Mouse (Mus musculus) embryo, embryonic 11 days (tissue): Measurements from ENCODE around the gene Mindy1.
A peak's percentile ranks its signal among the peaks of the same experiment; 100 is the strongest.

Source experiments
- DNase-seq: peaks from one replicate; pipeline ENCODE4 v3.0.0-alpha.2; 2015

Mindy1 gene

DNA sequence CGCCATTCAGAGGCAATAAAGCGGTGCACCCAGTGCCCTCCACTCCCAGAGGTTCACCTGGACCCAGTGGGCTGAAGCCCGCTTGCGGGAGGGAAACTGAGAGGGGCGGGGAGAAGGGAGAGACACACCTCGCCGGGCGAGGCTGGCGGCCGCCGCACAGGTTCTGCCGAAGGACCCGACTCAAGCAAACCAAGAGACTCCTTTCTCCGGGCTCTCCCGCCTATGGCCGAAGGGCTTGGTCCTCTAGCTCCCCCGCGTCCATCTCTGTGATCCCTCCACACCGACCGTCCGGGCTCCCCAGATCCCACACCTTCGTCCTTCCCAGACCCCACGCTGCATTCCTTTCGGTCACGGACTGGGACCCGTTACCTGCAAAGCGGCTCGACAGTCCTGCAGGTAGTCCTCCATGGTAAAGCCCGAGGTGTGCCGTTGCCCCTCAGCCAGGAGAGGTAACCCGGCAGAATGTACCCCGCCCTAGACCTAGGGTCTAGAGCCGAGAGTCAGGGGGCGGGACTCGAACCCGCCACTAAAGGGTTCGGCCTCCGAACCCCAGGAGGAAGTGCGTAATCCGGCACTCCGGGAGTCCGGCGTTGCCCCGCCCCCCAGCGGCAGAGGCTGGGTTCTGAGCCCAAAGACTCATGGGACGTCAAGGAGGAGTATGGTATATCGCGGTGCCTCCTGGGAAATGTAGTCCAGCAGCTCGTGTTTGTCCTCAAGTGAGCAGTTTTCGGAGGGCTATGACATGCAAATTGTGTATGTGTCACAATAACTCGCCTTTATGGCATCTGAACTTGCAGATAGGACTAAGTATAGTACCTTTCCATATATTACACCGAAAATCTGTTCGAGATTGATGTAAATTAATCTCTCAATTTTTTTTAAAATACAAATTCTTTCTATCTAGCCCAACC, at the start of gene Mindy1, which contains the start of gene Prune1:
Gene Mindy1 (plus strand): TSS at position 130 of the 911 bp plus-strand sequence.
Gene Prune1 (minus strand): TSS at position 861 of the 911 bp plus-strand sequence.
- peak; percentile 99 for DNase-seq

DNA sequence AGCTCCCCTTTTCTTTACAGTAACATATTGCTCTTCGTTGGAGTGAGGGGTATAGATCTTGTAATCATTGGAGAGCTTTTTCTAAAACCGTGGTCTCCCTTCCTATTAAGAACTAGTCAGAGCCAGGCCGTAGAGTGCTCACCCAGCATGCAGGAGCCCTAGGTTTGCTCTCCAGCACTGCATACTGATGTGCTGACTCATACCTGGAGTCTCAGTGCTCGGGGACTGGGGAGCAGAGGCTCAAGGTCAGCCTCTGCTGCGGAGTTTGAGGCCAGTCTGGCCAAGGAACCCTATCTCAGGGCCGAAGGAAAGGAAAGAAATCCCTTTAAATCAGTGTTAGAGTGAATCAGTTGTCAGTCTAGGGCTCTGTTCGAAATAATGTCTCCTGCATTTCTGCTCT, 48.4 kb upstream of the Mindy1 start:
- DNase-seq = no peak

DNA sequence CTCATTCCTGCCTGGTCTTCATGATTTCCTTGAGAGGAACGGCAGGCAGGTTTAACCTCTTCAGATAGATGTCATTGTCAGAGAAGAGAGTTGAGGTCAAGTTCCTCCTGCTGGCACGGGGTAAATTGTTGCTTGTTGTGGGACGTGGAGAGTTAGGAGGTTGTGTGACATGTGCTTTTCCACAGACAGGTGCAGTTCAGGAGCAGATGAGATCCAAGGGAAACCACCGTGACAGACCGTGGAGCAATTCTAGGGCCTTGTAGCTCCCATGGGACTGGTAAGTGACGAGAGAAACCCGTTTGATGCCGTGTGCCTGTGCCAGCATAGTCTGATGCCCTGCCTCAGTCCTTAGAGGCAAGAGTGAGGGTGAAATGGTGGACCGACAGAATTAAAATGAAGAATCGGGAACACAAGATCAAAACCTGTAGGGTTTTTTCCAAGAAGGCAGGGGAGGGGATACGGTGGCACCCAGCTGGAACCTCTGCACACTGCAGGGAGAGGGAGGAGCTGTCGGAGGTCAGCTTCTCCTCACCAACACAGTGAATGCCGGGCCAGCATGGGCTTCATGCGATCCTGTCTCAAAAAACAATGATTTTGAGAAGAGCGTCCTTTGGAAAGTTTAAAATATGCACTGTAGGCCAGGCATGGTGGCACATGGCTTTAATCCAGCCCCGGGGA, 47.7 kb upstream of the Mindy1 start:
- no peak for DNase-seq

DNA sequence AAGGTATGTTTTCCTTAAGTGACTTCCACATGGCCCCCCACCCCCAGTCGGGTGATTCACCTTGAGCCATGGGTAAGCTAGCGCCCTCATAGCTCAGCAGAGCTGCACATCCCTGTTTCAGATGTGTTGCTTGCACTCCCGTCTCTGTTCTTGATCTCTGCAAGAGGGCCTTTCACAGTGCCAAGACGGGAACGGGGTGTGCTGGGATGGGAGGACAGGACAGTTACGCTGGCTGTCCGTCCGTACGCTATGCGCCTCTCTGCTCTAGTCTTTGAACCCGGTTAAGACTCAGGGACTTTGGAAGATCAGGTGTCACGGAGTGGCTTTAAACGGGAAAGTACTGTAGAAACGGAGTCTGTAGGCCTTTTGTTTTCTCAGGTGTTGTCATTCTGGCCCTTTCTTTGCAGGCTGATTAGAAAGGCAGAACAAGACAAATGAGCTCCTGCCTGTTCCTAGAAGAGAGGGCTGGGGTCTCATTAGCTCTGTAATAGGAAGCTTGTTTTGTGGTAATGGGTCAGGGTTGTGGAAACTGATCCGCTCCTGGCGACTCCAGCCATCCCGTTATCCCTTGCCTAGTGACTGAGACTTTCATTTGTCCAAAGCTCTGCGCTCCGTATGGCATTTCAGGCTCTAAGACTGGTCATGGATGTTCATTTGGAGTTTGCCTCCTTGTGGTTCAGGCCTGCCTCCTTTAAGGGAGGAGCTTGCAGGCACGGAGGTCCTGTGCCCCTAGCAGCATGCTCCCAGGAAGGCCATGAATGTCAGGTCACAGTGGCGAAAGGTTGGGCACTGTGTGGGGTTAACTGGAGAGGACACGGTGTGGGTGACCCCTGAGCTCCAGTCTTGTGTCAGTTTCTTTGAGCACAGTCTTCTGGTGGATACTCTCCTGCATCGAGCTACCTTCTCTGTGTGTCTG, 45.5 kb upstream of the Mindy1 start:
- DNase-seq = no peak

DNA sequence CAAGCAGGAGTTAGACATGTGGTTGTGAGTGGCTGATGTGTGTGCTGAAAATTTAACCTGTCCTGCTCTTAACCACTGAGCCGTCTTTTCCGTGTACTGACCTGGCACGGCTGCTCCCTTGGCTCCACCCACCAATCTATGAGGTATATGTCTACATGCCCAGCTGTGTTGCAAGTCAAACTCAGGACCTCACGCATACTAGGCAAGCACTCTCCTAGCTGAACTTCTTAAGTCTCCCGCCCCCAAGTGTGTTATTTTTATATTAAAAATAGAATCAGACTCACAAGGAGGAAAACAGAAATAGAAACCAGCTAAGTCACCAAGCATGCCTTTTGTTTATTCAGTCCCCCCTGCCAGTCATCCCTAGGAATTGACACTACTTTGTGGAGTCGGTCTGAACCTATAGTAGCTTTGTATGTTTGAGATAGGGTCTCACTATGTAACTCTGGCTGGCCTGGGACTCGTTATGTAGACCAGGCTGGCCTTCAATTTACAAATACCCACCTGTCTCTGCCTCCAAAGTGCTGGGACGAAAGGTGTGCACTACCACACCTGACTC, 43.5 kb upstream of the Mindy1 start:
- no peak for DNase-seq

DNA sequence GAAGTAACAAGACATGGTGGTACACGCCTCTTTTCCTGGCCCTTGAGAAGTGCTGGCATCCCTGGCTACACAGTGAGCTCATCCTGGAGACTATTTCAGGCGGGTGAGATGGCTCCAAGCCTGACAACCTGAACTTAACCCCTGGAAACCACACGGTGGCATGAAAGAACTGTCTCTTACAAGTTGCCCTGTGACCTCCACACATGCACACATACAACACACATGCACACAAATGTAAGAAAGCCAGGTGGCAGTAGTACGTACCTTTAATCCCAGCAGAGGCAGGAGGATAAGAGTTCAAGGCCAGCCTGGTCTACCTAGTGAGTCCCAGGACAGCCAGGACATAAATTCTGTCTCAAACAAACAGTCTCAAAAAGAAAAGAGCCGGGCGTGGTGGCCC, 42.1 kb upstream of the Mindy1 start:
- DNase-seq = no peak

DNA sequence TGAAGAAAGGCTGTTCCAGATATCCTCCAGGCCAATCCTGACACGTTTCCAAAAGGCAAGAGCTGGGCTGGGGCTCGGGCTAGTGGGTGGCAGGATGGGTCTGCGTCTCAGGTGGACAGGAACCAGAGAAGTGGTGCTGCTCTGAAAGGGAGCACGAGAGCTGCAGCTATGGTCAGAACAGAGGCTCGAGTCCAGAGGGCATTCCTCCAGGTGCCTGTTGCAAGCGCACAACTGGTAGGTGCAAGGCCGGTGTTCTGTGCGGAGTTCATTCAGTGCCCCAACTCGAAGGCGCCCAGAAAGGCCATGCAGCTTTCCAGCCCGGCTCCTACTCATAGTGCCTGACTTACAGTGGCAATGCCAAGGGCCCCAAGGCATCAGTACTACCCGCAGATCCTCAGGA, 41.2 kb upstream of the Mindy1 start:
- no peak for DNase-seq

DNA sequence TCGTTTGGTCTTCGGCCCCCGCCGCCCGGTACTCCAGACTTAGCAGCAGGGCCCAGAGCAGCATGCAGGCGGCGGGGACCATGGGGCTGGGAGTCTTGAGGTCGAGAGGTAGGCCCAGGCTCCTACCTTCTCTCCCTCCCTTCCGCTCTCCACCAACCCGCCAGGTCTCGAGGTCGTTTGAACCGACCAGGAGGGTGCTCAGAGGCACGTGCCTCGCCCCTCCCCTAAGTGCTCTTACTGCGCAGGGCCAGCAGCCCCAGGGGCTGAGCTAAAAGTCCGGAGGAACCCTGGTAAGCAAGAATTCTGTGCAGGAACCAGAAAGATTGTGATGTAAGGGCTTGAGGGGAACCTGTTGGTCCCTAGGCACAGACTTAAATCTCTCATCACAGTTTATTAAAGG, 40.2 kb upstream of the Mindy1 start:
- peak; percentile 35 for DNase-seq

DNA sequence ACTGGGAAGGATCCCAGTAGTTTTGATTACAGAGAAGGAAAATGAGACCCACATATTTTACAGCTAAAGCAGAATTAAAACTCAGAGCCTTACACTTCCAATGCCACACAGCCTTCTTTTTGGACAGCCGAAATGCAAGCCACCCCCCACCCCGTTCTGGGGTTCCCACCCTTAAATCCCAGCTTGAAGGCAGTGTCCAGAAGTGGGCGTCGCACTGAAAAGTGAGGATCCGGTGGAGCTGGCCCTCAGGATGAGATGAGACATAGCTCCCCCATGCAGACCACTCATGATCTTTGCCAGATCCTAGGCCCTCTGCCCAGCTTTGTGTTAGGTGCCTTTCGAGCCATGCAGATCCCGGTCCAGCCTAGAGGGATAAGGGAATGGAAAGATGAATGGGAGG, 39.6 kb upstream of the Mindy1 start, which contains the start of gene Gm128:
Gene Gm128 (minus strand): TSS at position 101 of the 400 bp plus-strand sequence.
- no peak for DNase-seq

DNA sequence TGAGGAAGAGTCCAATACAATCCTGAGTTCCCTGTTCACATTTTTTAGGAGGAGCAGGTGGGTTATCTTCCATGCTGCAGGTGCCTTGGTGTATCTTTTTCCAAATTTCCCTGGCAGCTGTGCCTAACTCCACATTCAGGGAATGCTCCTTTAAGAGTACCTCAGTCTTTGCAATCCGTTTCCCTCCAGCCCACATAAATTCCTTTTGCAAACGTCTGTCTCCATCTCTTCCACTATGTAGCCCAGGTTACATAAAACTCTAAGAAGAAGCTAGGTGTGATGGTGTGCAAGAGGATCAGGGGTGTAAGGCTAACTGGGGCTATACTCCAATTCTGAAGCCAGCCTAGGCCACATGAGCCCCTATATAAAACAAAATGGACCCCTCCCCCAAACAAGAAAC, 38.1 kb upstream of the Mindy1 start:
- no peak for DNase-seq

DNA sequence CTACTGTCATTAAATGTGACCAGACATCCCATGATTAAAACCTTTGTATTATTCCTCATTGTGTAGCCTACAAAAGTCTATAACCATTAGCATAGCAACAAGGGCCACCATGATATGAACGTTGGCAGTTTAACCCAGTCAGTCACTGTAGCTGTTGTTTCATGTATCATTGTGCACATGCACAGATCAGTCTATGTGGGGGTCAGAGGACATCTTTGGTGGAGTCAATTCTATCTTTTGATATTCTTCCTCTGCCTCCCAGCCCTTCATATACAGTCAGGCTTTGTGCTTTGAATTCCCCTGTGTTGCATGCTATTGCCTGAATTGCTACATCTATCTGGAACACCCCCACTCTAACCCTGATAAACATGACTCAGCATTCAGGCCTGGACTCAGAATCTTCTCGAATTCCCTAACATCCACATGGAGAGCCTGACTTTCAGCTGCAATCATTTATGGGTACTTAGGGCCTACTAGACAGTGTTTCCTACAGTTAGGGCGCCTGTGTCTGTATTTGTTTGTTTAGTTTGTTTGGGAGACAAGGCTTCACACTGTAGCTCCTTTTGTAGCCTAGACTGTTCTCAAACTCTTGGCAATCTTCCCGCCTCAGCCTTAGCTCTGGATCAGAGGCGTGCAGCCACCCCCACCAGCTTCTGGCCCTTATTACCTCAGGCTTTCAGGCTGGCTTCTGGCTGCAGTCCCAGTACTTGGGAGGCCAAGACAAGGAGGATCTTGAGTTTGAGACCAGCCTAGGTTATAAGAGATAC, 34.5 kb upstream of the Mindy1 start:
- DNase-seq = no peak

DNA sequence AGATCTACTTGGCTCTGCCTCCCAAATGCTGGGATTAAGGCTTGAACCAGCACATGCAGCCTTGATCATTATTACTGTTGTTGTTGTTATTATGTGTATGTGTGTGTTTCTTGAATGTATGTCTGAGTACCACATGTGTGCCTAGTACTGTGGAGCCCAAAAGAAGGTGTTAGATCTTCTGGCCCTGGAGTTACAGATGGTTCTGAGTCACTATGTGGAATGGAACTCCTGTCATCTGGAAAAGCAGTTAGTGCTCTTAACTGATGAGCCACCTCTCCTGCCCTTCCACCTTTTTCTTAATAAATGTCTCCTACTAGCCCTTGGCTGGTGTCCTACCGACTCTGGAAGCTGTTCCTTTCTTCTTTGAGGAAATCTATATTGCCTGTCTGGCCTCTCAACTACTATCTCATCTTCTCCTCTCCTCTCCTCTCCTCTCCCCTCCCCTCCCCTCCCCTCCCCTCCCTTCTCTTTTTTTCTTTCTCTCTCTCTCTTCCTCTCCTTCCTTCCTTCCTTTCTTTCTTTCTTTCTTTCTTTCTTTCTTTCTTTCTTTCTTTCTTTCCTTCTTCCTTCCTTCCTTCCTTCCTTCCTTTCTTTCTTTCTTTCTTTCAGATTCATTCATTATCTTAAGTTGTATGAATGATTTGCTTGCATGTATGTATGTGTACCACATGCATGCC, 33.3 kb upstream of the Mindy1 start:
- DNase-seq = no peak

DNA sequence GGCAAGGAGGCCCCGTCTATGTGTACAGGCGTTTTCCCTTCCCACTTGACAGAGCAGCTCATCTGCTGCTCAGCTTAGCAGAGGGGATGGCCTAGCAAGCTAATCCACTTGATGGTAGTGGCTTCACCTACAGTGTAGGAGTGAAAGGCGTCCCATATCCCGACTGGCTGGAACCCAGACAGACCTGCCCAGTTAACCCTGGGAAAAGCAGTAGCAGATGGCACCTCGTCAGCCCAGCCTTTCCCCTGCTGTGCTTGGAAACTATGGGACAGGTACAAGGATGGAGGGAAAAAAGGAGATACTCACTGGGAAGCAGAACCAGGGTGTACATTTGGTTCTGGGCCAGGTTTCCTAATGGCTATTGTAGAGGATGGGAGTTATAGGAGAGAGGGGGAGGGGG, 30.8 kb upstream of the Mindy1 start:
- no peak for DNase-seq

DNA sequence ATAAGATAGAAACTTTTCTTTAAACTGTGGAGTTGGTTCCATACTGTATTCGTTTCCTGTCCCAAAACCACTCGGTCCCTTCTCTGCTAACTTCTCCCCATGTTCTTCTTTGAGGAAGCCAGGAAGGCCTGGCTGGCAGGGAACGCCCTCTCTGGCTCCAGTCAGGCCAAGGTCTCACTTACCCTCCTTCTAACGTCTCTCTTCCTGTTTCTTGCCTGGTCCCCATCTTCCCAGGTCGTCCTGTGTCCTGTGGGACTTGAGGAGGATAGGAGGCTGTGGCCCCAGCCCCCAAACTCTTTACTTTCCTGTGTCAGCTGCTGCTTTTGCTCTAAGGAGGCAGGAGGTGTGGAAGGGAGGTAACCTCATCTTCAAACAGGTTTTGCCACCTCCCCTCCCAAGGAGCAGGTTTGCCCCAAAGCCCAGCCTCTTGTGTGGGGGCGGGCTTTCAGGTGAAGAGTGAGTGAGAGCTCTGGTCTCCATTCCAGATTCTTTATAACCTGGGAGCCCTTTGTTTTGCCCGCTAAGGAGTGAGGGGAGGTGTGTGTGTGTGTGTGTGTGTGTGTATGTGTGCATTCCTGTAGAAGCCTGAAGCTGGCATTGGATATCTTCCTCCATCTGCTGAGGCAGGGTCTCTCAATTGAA, 30.2 kb upstream of the Mindy1 start, which contains the start of gene Bnipl:
Gene Bnipl (minus strand): TSS at position 411 of the 642 bp plus-strand sequence.
- DNase-seq = no peak

DNA sequence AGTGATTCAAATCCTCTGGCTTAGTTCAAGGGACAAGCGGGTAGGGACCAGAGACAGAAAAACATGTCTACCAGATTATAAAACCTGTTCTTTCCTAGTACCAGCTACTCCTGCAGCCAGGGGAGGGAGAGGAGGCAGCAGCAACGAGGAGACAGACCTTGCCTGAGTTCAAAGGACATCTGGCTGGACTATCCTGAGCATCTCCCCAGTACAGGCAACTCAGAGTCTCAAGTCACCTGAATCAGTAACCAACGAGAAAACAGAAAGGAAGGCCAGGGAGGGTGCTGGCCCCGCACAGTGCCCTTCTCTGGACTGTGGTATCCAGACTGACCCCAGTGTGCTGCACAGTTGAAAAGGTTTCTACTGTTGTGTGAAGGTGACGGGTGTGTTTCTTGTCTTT, 24.2 kb upstream of the Mindy1 start:
- DNase-seq = no peak

DNA sequence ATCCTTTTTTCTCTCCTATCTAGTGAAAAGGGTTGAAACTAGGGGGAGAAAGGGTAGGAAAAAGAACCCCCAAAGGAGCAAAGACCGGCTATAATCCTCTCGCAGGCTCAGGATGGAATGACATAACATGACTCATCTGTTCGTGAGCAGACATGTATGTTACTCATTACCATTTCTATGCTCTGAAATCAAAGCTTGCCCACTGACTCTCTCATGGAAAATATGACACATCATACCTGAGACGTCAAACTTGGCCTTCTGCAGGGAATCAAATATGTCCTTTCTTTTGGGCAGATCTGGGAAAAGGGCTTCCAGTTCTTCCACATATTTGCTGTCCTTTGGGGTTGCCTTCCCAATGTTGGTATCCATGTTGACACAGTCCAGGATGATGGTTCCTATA, 19.2 kb upstream of the Mindy1 start:
- DNase-seq = no peak

DNA sequence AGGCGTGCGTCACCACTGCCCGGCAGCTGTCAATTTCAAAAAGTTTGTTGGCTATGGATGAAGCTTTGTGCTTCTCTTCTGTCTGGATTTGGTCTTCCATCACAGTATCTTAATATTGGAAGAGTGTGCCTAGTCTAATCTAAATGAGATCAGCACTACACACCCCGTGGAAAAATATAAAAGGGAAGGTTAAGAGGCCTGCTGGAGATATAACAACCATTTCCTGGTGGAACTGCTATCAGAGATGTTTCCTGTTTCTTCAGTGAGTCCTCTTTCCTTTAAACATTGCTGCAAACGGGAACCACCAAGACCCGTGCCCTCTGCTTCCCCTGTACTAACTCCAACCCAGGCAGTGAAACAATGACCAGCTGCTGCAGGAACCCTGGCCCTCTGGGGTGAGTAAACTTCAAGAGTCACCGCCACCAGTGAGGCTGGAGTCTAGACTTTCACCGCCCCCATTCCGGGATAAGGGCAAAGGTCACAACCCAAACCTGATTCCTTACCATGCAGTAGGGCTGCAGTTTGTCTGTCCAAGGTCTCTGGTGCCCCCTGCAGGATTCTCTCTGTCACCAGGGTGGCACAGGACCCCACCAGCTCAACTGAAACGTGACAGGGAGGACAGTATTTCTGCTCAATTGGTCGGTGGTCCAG, 17.9 kb upstream of the Mindy1 start:
- peak; percentile 80 for DNase-seq

DNA sequence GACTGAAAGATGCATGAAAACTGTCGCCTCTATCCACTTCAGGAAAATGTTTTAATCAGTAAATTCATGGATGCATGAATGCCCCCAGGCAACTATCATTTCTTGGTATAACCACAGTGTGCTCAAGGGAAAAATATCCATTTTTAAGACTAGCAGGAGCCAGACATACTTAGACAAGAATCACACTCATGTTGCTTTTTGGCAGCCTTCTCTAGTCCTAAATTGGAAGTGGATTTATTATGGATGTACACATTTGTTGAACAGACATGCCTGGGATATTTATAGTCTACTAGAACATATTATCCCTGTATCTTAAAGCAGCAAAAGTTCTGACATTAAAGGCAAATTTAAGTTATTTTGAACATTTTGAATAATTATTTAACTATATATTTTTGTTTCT, 16.4 kb upstream of the Mindy1 start:
- no peak for DNase-seq

DNA sequence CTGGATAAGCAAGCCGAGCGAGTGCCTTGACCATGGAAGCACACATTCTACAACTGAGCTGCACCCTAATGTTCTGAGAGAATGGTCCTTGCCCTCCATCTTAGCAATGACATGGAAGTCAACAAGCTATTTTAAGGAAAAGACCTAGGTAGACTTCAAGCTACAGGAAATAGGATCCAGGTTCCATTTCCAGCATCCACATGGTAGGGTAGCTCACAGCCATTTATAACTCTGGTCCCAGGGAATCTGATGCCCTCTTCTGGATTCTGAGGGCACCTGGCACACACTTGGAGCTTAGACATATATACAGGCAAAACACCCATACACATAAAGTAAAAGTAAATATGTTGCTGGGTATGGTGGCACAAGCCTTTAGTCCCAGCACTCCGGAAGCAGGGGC, 15.1 kb upstream of the Mindy1 start:
- no peak for DNase-seq

DNA sequence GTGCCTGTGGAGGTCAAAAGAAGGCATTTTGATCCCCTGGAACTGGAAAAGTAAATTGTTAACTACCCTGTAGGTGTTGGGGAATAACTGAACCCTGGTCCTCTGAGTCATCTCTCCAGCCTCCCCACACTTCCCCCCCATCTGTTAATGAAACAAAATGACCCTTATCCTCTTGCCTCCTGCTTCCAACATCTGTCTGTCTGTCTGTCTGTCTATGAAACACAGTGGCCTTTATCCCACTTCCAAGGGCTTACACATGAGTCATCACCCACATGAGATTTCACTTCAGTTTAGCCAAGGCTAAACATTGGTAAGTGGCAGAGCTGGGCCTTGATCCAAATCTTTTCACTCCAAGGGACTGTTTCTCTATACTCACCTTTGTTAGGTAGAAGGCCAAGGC, 13.3 kb upstream of the Mindy1 start:
- no peak for DNase-seq
